Mouse (Mus musculus): ENCODE data around the gene Rara.

- no peak for TF ChIP-seq POLR2A (IDR thresholded peaks at IDR 0.05; ENCODE audit: extremely low read depth, insufficient read depth, low read length)
- TF ChIP-seq CTCF (IDR thresholded peaks at IDR 0.05; ENCODE audit: extremely low read depth, insufficient read depth, low read length) = no peak
Observed at GRCm38 (mm10) chr11:98947969-98948569, 20.5 kb downstream of the Rara start.
